Mouse (Mus musculus): ENCODE data around the gene Anxa10.

Anxa10 gene

GRCm38 (mm10) chr8:62123098-62123497 is at the start of gene Anxa10:
Anxa10 (minus strand) TSS chr8:62123150.
- DNase-seq (ENCODE audit: low read depth, low spot score): no peak

GRCm38 (mm10) chr8:62132662-62133366 is 9.9 kb upstream of the Anxa10 start:
- DNase-seq (ENCODE audit: low read depth, low spot score): no peak

GRCm38 (mm10) chr8:62097213-62097612 is 25.7 kb downstream of the Anxa10 start:
- DNase-seq (ENCODE audit: low read depth, low spot score): no peak

GRCm38 (mm10) chr8:62081804-62082203 is 41.1 kb downstream of the Anxa10 start:
- no peak for DNase-seq (ENCODE audit: low read depth, low spot score)

GRCm38 (mm10) chr8:62080195-62080802 is 42.7 kb downstream of the Anxa10 start:
- no peak for DNase-seq (ENCODE audit: low read depth, low spot score)

- no peak for DNase-seq (ENCODE audit: low read depth, low spot score)
These were observed 54.6 kb downstream of the Anxa10 start for GRCm38 (mm10) chr8:62068305-62068704.

- DNase-seq (ENCODE audit: low read depth, low spot score): no peak
These were observed 62.6 kb downstream of the Anxa10 start for GRCm38 (mm10) chr8:62060357-62060756.

GRCm38 (mm10) chr8:62046809-62047208 is 76.1 kb downstream of the Anxa10 start:
- no peak for DNase-seq (ENCODE audit: low read depth, low spot score)

GRCm38 (mm10) chr8:62034351-62034750 is 88.6 kb downstream of the Anxa10 start:
- DNase-seq (ENCODE audit: low read depth, low spot score): no peak

- no peak for DNase-seq (ENCODE audit: low read depth, low spot score)
These were observed 108.4 kb downstream of the Anxa10 start for GRCm38 (mm10) chr8:62014582-62014981.

- DNase-seq (ENCODE audit: low read depth, low spot score): no peak
These were observed 108.8 kb downstream of the Anxa10 start for GRCm38 (mm10) chr8:62014166-62014565.
